Mouse (Mus musculus): ENCODE measurements at regions not wholly inside any gene's neighbourhood (a gene's known extent, or its start where the extent isn't known, plus 50 kb on each side); places are given as distances from the start of the nearest gene placed in this dataset.

- Histone ChIP-seq H3K4me3 (ENCODE audit: low read length) (no peak overlapping the region), H3K27me3 (replicated peaks; ENCODE audit: control insufficient read depth, insufficient read depth, low read length) (no peaks in the 10 kb centered on the region), H3K4me2 (ENCODE audit: low read depth, low read length) (no peak overlapping the region), H3K9me3 (ENCODE audit: control insufficient read depth, low read length) (no peaks in the 10 kb centered on the region), H3K9ac (ENCODE audit: low read depth, low read length) (no peak overlapping the region), H3K4me1 (ENCODE audit: control insufficient read depth, insufficient read depth, low read length) (no peaks in the 10 kb centered on the region), H3K36me3 (ENCODE audit: control insufficient read depth, insufficient read depth, low read length) (no peaks in the 10 kb centered on the region), H3K27ac (ENCODE audit: low read length) (no peak overlapping the region)
- no peak for ATAC-seq
- 87% methylated on average over 4 of the region's 4 CpGs for WGBS
Observed at GRCm38 (mm10) chr11:112366715-112367114, 415.3 kb upstream of the Sox9 start.

GRCm38 (mm10) chr11:112370941-112371340 is 411.1 kb upstream of the Sox9 start:
- Histone ChIP-seq H3K4me1 (ENCODE audit: control insufficient read depth, insufficient read depth, low read length) (no peaks in the 10 kb centered on the region), H3K27ac (ENCODE audit: low read length) (no peak overlapping the region), H3K27me3 (replicated peaks; ENCODE audit: control insufficient read depth, insufficient read depth, low read length) (no peaks in the 10 kb centered on the region), H3K9me3 (ENCODE audit: control insufficient read depth, low read length) (no peaks in the 10 kb centered on the region), H3K36me3 (ENCODE audit: control insufficient read depth, insufficient read depth, low read length) (no peaks in the 10 kb centered on the region), H3K4me3 (ENCODE audit: low read length) (no peak overlapping the region), H3K4me2 (ENCODE audit: low read depth, low read length) (no peak overlapping the region), H3K9ac (ENCODE audit: low read depth, low read length) (no peak overlapping the region)
- no peak for ATAC-seq
- WGBS: 94% methylated on average over 4 of the region's 4 CpGs

- H3K4me3 ChIP-seq (ENCODE audit: low read length): no peak overlapping the region
- no peaks in the 10 kb centered on the region for H3K27me3 ChIP-seq (replicated peaks; ENCODE audit: control insufficient read depth, insufficient read depth, low read length)
- H3K4me2 ChIP-seq (ENCODE audit: low read depth, low read length): no peak overlapping the region
- H3K36me3 ChIP-seq (ENCODE audit: control insufficient read depth, insufficient read depth, low read length): no peaks in the 10 kb centered on the region
- no peaks in the 10 kb centered on the region for H3K4me1 ChIP-seq (ENCODE audit: control insufficient read depth, insufficient read depth, low read length)
- no peak for ATAC-seq
- no peaks in the 10 kb centered on the region for H3K9me3 ChIP-seq (ENCODE audit: control insufficient read depth, low read length)
- 87% methylated on average over 3 of the region's 3 CpGs for WGBS
- H3K9ac ChIP-seq (ENCODE audit: low read depth, low read length): no peak overlapping the region
- no peak overlapping the region for H3K27ac ChIP-seq (ENCODE audit: low read length)
Observed at GRCm38 (mm10) chr11:112400069-112400468, 382.0 kb upstream of the Sox9 start.

- no peak overlapping the region for H3K4me3 ChIP-seq (ENCODE audit: low read length)
- H3K4me1 ChIP-seq (ENCODE audit: control insufficient read depth, insufficient read depth, low read length): no peaks in the 10 kb centered on the region
- no peaks in the 10 kb centered on the region for H3K9me3 ChIP-seq (ENCODE audit: control insufficient read depth, low read length)
- H3K27ac ChIP-seq (ENCODE audit: low read length): no peak overlapping the region
- ATAC-seq: no peak
- H3K9ac ChIP-seq (ENCODE audit: low read depth, low read length): no peak overlapping the region
- no peaks in the 10 kb centered on the region for H3K27me3 ChIP-seq (replicated peaks; ENCODE audit: control insufficient read depth, insufficient read depth, low read length)
- 90% methylated on average over 8 of the region's 8 CpGs for WGBS
- H3K4me2 ChIP-seq (ENCODE audit: low read depth, low read length): no peak overlapping the region
- H3K36me3 ChIP-seq (ENCODE audit: control insufficient read depth, insufficient read depth, low read length): no peaks in the 10 kb centered on the region
Observed at GRCm38 (mm10) chr11:112407681-112408080, 374.3 kb upstream of the Sox9 start.

- ATAC-seq: no peak
- H3K36me3 ChIP-seq (ENCODE audit: control insufficient read depth, insufficient read depth, low read length): no peaks in the 10 kb centered on the region
- no peaks in the 10 kb centered on the region for H3K27me3 ChIP-seq (replicated peaks; ENCODE audit: control insufficient read depth, insufficient read depth, low read length)
- H3K4me1 ChIP-seq (ENCODE audit: control insufficient read depth, insufficient read depth, low read length): no peaks in the 10 kb centered on the region
- H3K9me3 ChIP-seq (ENCODE audit: control insufficient read depth, low read length): no peaks in the 10 kb centered on the region
- no peak overlapping the region for H3K4me3 ChIP-seq (ENCODE audit: low read length)
- H3K9ac ChIP-seq (ENCODE audit: low read depth, low read length): no peak overlapping the region
- no peak overlapping the region for H3K4me2 ChIP-seq (ENCODE audit: low read depth, low read length)
- 30% methylated on average over 4 of the region's 4 CpGs for WGBS
- H3K27ac ChIP-seq (ENCODE audit: low read length): no peak overlapping the region
Observed at GRCm38 (mm10) chr11:112412434-112412833, 369.6 kb upstream of the Sox9 start.

- WGBS: 83% methylated on average over 1 of the region's 1 CpGs
- Histone ChIP-seq H3K4me3 (ENCODE audit: low read length) (no peak overlapping the region), H3K9me3 (ENCODE audit: control insufficient read depth, low read length) (no peaks in the 10 kb centered on the region), H3K4me1 (ENCODE audit: control insufficient read depth, insufficient read depth, low read length) (no peaks in the 10 kb centered on the region), H3K36me3 (ENCODE audit: control insufficient read depth, insufficient read depth, low read length) (no peaks in the 10 kb centered on the region), H3K27me3 (replicated peaks; ENCODE audit: control insufficient read depth, insufficient read depth, low read length) (no peaks in the 10 kb centered on the region), H3K27ac (ENCODE audit: low read length) (no peak overlapping the region), H3K4me2 (ENCODE audit: low read depth, low read length) (no peak overlapping the region), H3K9ac (ENCODE audit: low read depth, low read length) (no peak overlapping the region)
- no peak for ATAC-seq
Observed at GRCm38 (mm10) chr11:112442639-112443038, 339.4 kb upstream of the Sox9 start.

- Histone ChIP-seq H3K9me3 (ENCODE audit: control insufficient read depth, low read length) (no peaks in the 10 kb centered on the region), H3K27ac (ENCODE audit: low read length) (no peak overlapping the region), H3K4me2 (ENCODE audit: low read depth, low read length) (no peak overlapping the region), H3K36me3 (ENCODE audit: control insufficient read depth, insufficient read depth, low read length) (no peaks in the 10 kb centered on the region), H3K9ac (ENCODE audit: low read depth, low read length) (no peak overlapping the region), H3K27me3 (replicated peaks; ENCODE audit: control insufficient read depth, insufficient read depth, low read length) (no peaks in the 10 kb centered on the region), H3K4me3 (ENCODE audit: low read length) (no peak overlapping the region), H3K4me1 (ENCODE audit: control insufficient read depth, insufficient read depth, low read length) (no peaks in the 10 kb centered on the region)
- WGBS: 80% methylated on average over 4 of the region's 4 CpGs
- no peak for ATAC-seq
Observed at GRCm38 (mm10) chr11:112443890-112444289, 338.1 kb upstream of the Sox9 start.

GRCm38 (mm10) chr11:112449632-112450031 is 332.4 kb upstream of the Sox9 start:
- WGBS: 53% methylated on average over 5 of the region's 5 CpGs

GRCm38 (mm10) chr11:112450227-112450626 is 331.8 kb upstream of the Sox9 start:
- H3K27me3 ChIP-seq (replicated peaks; ENCODE audit: control insufficient read depth, insufficient read depth, low read length): no peaks in the 10 kb centered on the region
- ATAC-seq: no peak
- no peaks in the 10 kb centered on the region for H3K9me3 ChIP-seq (ENCODE audit: control insufficient read depth, low read length)
- H3K4me1 ChIP-seq (ENCODE audit: control insufficient read depth, insufficient read depth, low read length): no peaks in the 10 kb centered on the region
- H3K27ac ChIP-seq (ENCODE audit: low read length): no peak overlapping the region
- no peaks in the 10 kb centered on the region for H3K36me3 ChIP-seq (ENCODE audit: control insufficient read depth, insufficient read depth, low read length)
- 53% methylated on average over 6 of the region's 6 CpGs for WGBS
- no peak overlapping the region for H3K4me2 ChIP-seq (ENCODE audit: low read depth, low read length)
- no peak overlapping the region for H3K4me3 ChIP-seq (ENCODE audit: low read length)
- no peak overlapping the region for H3K9ac ChIP-seq (ENCODE audit: low read depth, low read length)

More at GRCm38 (mm10) chr11:112449632-112450031, 332.4 kb upstream of the Sox9 start:
- no peaks in the 10 kb centered on the region for H3K9me3 ChIP-seq (ENCODE audit: control insufficient read depth, low read length)
- no peak for ATAC-seq
- H3K9ac ChIP-seq (ENCODE audit: low read depth, low read length): no peak overlapping the region
- H3K27me3 ChIP-seq (replicated peaks; ENCODE audit: control insufficient read depth, insufficient read depth, low read length): no peaks in the 10 kb centered on the region
- no peak overlapping the region for H3K4me2 ChIP-seq (ENCODE audit: low read depth, low read length)
- H3K4me1 ChIP-seq (ENCODE audit: control insufficient read depth, insufficient read depth, low read length): no peaks in the 10 kb centered on the region
- H3K4me3 ChIP-seq (ENCODE audit: low read length): no peak overlapping the region
- H3K36me3 ChIP-seq (ENCODE audit: control insufficient read depth, insufficient read depth, low read length): no peaks in the 10 kb centered on the region
- H3K27ac ChIP-seq (ENCODE audit: low read length): no peak overlapping the region

- H3K4me1 ChIP-seq (ENCODE audit: control insufficient read depth, insufficient read depth, low read length): no peaks in the 10 kb centered on the region
- WGBS: 87% methylated on average over 2 of the region's 2 CpGs
- ATAC-seq: no peak
Observed at GRCm38 (mm10) chr11:112458075-112458474, 323.9 kb upstream of the Sox9 start.

More at GRCm38 (mm10) chr11:112458075-112458474, 323.9 kb upstream of the Sox9 start:
- no peaks in the 10 kb centered on the region for H3K27me3 ChIP-seq (replicated peaks; ENCODE audit: control insufficient read depth, insufficient read depth, low read length)
- H3K4me2 ChIP-seq (ENCODE audit: low read depth, low read length): no peak overlapping the region
- no peak overlapping the region for H3K9ac ChIP-seq (ENCODE audit: low read depth, low read length)
- no peaks in the 10 kb centered on the region for H3K9me3 ChIP-seq (ENCODE audit: control insufficient read depth, low read length)
- no peak overlapping the region for H3K4me3 ChIP-seq (ENCODE audit: low read length)
- no peaks in the 10 kb centered on the region for H3K36me3 ChIP-seq (ENCODE audit: control insufficient read depth, insufficient read depth, low read length)
- no peak overlapping the region for H3K27ac ChIP-seq (ENCODE audit: low read length)

Measured in intestine, embryonic 16.5 days (tissue).